Mouse (Mus musculus) c-Kit-positive CD71-positive TER-119-positive erythroid progenitor cells, embryonic 14.5 days (primary cell): ENCODE data around the gene Cd19.
"Not testable (repeated sequence)": the region's sequence is repeated elsewhere in the genome, so short reads cannot be mapped to it uniquely, and the experiment has no call there.

ENCODE experiments used
- DNase-seq: peaks from one replicate; pipeline ENCODE4 v3.0.0-alpha.2; 2013; ENCODE audit warnings: low spot score

Cd19 gene

GRCm38 (mm10) chr7:126434726-126435125 lies 20.0 kb upstream of the Cd19 start:
- no peak for DNase-seq

- no peak for DNase-seq
Observed at GRCm38 (mm10) chr7:126430167-126430566, 15.5 kb upstream of the Cd19 start.

GRCm38 (mm10) chr7:126429503-126429898 lies 14.8 kb upstream of the Cd19 start:
- no peak for DNase-seq

DNA sequence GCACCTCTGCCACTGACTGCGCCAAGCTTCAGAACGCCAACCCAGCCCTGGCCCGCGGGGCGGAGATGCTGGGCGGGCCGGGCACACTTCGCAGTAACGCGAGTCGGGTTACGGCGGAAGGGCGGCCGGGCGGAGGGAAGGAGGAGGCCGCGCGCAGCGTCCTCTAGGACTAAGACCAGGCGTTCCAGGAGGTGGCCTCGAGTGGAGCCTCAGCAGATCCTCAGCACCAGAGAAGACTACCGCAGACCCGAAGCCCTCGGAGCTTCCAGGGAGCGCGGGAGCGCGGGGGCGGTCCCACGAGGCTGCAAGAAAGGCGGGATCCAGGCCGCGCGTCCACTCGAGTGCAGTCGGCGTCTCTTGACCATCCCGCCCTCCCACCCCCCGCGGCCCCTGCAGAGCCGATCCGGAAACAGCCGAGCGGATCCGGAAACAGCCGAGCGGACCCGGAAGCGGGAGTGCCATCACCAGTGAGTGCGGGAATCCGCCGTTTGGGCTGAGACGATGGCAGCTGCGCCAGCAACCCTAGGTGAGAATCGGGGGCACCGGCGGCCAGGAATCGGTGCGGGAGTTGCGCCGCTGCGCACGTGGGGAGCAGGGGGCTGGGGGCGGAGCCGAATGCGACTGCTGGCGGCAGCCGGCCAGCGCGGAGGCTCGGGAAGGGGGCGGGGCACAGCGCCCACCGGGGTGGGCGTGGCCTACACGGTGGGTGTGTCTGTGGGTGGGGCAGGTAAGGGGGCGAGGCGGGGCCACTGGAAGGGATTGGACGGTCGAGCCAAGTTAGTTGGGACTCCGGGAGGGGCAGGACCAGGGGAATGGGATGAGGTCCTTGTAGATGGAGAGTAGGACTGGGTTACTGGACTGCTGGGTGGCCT lies 14.2 kb upstream of the Cd19 start, which contains the start of gene Rabep2:
Rabep2 (plus strand) TSS at position 129 of the 872 bp plus-strand sequence.
- DNase-seq, result peak; percentile 71

- peak; percentile 44 for DNase-seq
Observed at GRCm38 (mm10) chr7:126428154-126428553, 13.5 kb upstream of the Cd19 start.

- DNase-seq, result no peak
Observed at GRCm38 (mm10) chr7:126427323-126427860, 12.7 kb upstream of the Cd19 start.

GRCm38 (mm10) chr7:126424161-126424560 lies 9.5 kb upstream of the Cd19 start:
- DNase-seq, result no peak

GRCm38 (mm10) chr7:126421756-126422155 lies 7.1 kb upstream of the Cd19 start:
- no peak for DNase-seq

DNA sequence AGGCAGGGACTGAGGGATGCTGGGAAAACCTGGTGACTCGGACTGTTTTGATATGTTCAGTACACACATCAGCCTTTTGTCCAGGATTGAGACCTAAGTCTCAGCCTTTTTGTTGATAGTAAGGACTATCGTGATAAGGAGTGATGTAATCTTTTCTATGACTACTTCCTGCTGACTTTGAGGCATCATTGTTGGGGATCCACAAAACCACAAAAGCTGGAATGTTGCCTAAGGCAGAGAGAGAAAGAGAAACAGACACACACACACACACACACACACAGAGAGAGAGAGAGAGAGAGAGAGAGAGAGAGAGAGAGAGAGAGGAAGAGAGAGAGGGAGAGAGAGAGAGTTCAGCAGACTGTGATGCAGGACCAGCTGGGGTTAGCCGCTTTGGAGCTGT lies 3.8 kb upstream of the Cd19 start:
- DNase-seq, result no peak

DNA sequence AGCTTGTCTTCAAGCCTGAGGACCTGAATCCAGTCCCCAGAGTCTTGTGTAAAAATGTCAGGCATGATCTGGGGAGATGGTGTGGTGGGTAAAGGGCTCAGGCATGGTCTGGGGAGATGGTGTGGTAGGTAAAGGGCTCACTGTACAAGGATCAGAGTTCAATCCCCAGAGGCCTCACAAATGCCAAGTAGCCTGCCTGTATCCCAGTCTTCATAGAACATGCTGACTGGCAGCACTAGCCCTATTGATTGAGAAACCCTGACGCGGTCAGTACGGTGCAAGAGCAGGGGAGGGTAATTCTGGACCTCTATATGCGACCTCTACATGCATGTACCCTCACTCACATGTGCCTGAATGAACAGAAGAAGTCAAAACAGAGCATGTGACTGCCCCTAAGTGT lies 2.9 kb upstream of the Cd19 start:
- DNase-seq, result no peak

GRCm38 (mm10) chr7:126417045-126417444 lies 2.4 kb upstream of the Cd19 start:
- no peak for DNase-seq

- DNase-seq, result no peak
Observed at GRCm38 (mm10) chr7:126416615-126417014, 1.9 kb upstream of the Cd19 start.

- no peak for DNase-seq
Observed at GRCm38 (mm10) chr7:126411061-126411460, 3.6 kb downstream of the Cd19 start.

GRCm38 (mm10) chr7:126408686-126409085 lies 6.0 kb downstream of the Cd19 start:
- no peak for DNase-seq

DNA sequence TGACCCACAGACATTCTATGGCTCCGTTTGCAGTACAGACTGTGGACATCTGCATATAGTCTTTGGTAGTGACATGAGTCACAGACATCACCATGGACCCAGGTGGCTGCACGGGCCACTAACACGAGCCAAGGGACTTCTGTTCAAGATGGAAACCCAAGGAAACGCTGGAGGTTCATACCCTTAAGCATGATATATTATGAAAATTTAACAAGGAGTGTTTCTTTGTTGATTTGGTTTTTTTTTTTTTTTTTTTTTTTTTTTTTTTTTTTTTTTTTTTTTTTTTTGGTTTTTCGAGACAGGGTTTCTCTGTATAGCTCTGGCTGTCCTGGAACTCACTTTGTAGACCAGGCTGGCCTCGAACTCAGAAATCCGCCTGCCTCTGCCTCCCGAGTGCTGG lies 12.2 kb downstream of the Cd19 start:
- DNase-seq, result not testable (repeated sequence)

- DNase-seq, result peak; percentile 80
Observed at GRCm38 (mm10) chr7:126399548-126399947, 15.1 kb downstream of the Cd19 start.

DNA sequence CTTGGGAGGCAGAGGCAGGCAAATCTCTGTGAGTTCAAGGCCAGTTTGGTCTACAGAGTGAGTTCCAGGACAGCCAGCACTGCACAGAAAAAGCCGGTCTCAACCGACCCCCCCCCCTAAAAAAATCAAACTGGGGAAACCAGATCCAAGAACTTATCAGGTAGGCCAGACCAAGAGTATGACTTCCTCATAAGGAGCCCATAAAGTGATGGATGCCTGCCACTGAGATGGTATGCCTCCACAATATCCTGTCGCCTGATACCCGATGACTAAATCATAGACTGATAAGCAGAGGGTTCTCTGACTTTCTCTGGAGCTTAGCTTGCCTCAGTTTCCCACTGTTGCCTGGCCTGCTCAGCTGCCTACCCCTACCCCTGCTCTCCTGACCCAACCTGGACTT lies 16.9 kb downstream of the Cd19 start:
- no peak for DNase-seq

GRCm38 (mm10) chr7:126397221-126397620 lies 17.5 kb downstream of the Cd19 start:
- peak; percentile 49 for DNase-seq

- DNase-seq, result peak; percentile 100
Observed at GRCm38 (mm10) chr7:126396298-126397119, 18.2 kb downstream of the Cd19 start, which contains the start of gene Nfatc2ip. Gene Nfatc2ip, minus strand, starts transcription at chr7:126396737.

DNA sequence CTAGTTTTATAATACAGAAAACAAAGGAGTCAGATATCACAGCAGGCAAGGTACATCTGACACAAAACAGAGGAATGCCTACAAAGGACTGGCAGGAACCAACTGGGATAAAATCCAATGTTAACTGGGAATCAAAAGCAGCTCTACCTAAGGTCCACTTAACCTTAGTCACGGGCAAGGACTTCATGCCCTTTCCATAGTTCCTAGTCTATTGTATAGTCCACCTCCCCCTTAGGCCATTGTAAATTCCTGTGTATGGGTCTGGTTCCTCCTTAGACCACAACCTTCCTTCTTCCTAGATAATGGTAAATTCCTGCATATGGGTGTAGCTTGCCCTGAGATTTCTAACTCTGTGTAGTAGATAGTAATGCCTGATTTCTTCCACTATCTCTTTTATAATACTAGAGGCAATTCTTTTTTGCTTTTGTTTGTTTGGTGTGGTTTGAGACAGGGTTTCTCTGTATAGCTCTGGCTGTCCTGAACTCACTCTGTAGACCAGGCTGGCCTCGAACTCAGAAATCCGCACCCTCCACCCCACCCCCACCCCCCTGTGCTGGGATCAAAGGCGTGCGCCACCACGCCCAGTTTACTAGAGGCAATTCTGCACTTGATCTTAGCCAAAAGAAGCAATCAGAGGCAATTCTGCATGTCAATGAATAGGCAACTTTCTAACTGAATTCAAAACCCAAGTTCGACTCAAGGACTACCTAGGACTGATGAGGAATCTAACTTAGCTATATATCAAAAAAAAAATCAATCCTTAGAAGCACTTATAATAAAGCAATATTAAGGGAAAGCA lies 22.4 kb downstream of the Cd19 start:
- DNase-seq, result not testable (repeated sequence)

DNA sequence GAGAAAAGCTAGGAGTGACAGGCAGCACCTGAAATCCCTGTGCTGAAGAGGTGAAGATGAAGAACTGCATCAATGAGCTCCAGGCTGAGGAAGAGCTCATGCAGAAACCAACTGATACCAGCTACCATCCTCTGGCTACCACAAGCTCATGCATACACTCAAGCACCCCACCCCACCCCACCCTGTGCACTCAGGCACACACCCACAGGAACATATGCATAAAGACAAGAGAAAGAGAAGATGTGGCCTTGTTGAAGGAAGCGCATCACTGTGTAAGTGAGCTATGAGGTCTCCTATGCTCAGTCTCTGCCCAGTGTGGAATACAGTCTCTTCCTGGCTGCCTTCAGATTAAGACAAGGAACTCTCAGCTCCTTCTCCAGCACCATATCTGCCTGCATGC lies 26.5 kb downstream of the Cd19 start:
- DNase-seq, result no peak

DNA sequence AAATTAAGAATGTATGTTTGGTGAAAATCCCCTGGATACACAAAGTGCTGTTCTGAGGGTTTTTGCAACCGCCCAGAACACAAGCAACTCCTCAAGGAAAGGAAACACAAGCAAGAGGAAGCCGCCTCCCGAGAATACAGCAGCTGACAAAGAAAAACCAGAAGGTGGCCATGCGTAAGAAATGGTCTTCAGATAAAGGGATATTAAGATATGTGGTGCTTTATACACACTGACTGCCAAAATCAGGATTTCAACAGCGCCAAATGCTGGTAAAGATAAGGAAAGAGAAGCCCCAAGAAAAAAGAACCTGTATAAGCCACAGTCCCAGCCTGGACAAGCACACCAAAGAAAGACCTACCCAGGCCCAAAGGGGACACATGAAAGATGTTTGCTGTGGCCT lies 31.1 kb downstream of the Cd19 start:
- no peak for DNase-seq
